Mouse (Mus musculus): ENCODE data around the gene Dph7. TPM values are rescaled to one million over a fixed set of nuclear protein-coding genes. Genes with fewer than 3 reads are reported as not detected.

Dph7 gene
- total RNA-seq, 4 experiments from 2014 or later, result 32.3 to 37.1 (median 35.2) TPM

GRCm38 (mm10) chr2:24970386-24970785 is 8.2 kb downstream of the Dph7 start:
- DNase-seq (ENCODE audit: low spot score in 2 of 2), result no peak

- DNase-seq (ENCODE audit: low spot score in 2 of 2), result peak in 1 of 2 experiments; percentile 18
Observed at GRCm38 (mm10) chr2:24974452-24974851, 12.3 kb downstream of the Dph7 start.

GRCm38 (mm10) chr2:24974906-24975703 is 12.9 kb downstream of the Dph7 start, which contains the start of gene Mrpl41:
TSS of gene Mrpl41 (minus strand) at chr2:24975098.
- peak; percentile 95 to 96 for DNase-seq (ENCODE audit: low spot score in 2 of 2)

GRCm38 (mm10) chr2:24975704-24976297 is 13.6 kb downstream of the Dph7 start, which contains the start of gene Pnpla7:
TSS of gene Pnpla7 (plus strand) at chr2:24976033.
- DNase-seq (ENCODE audit: low spot score in 2 of 2), result peak; percentile 45 to 56

- DNase-seq (ENCODE audit: low spot score in 2 of 2), result no peak
Observed at GRCm38 (mm10) chr2:24976960-24977359, 14.8 kb downstream of the Dph7 start.

- no peak for DNase-seq (ENCODE audit: low spot score in 2 of 2)
Observed at GRCm38 (mm10) chr2:24987762-24988161, 25.6 kb downstream of the Dph7 start.

- DNase-seq (ENCODE audit: low spot score in 2 of 2), result peak in 1 of 2 experiments; percentile 51
Observed at GRCm38 (mm10) chr2:24995332-24995731, 33.1 kb downstream of the Dph7 start.

GRCm38 (mm10) chr2:24996471-24996870 is 34.3 kb downstream of the Dph7 start:
- DNase-seq (ENCODE audit: low spot score in 2 of 2), result no peak

- DNase-seq (ENCODE audit: low spot score in 2 of 2), result no peak
Observed at GRCm38 (mm10) chr2:25000544-25001235, 38.5 kb downstream of the Dph7 start.

GRCm38 (mm10) chr2:25003946-25004786 is 42.0 kb downstream of the Dph7 start:
- no peak for DNase-seq (ENCODE audit: low spot score in 2 of 2)

- no peak for DNase-seq (ENCODE audit: low spot score in 2 of 2)
Observed at GRCm38 (mm10) chr2:25006767-25007166, 44.6 kb downstream of the Dph7 start.

- DNase-seq (ENCODE audit: low spot score in 2 of 2), result no peak
Observed at GRCm38 (mm10) chr2:25008250-25008649, 46.0 kb downstream of the Dph7 start.

Small RNAs within 50 kb of the gene (microRNA-seq; reads per million reads assigned to microRNA genes)
- gene Gm22875, result 0 reads per million in 2 experiments

Other genes starting within 250 kb of the Dph7 start
- gene Cacna1b, start 199.2 kb upstream of the Dph7 start, total RNA-seq (2022), result 10 to 100 TPM; 67.6 to 77.5 (median 76.0) TPM
- gene Ehmt1, start 42.8 kb upstream of the Dph7 start, total RNA-seq (2022), result 10 to 100 TPM; 54.9 to 75.0 (median 66.8) TPM
- 10 to 100 TPM; 10.8 to 17.4 (median 17.1) TPM for gene Arrdc1, start 27.1 kb upstream of the Dph7 start, total RNA-seq (2022)
- gene Zmynd19, start 12.6 kb upstream of the Dph7 start, total RNA-seq (2022), result 10 to 100 TPM; 31.0 to 38.0 (median 35.3) TPM
- gene Mrpl41, start 12.7 kb downstream of the Dph7 start, total RNA-seq (2022), result 10 to 100 TPM; 80.5 to 87.5 (median 85.1) TPM
- 10 to 100 TPM; 20.9 to 40.0 (median 37.1) TPM for gene Pnpla7, start 13.6 kb downstream of the Dph7 start, total RNA-seq (2022)
- gene Nsmf, start 92.0 kb downstream of the Dph7 start, total RNA-seq (2022), result 100 to 1,000 TPM; 768 to 931 (median 837) TPM
- not detected for gene Entpd8, start 117.9 kb downstream of the Dph7 start, total RNA-seq (2022)
- gene Noxa1, start 132.7 kb downstream of the Dph7 start, total RNA-seq (2022), result not detected
- 10 to 100 TPM; 16.9 to 20.4 (median 19.5) TPM for gene Nrarp, start 218.4 kb downstream of the Dph7 start, total RNA-seq (2022)
- gene Tor4a, start 234.5 kb downstream of the Dph7 start, total RNA-seq (2022), result 1 to 10 TPM; 2.2 to 4.6 (median 2.8) TPM
- 10 to 100 TPM; 56.7 to 64.9 (median 64.0) TPM for gene Nelfb, start 249.1 kb downstream of the Dph7 start, total RNA-seq (2022)